Mouse (Mus musculus): ENCODE results near the gene Zdhhc21. TPM values are rescaled to one million over a fixed set of nuclear protein-coding genes. Genes with fewer than 3 reads are reported as not detected.

The Zdhhc21 gene
- polyA plus RNA-seq, 1 experiment from 2014 or later, result 11.5 TPM

DNA sequence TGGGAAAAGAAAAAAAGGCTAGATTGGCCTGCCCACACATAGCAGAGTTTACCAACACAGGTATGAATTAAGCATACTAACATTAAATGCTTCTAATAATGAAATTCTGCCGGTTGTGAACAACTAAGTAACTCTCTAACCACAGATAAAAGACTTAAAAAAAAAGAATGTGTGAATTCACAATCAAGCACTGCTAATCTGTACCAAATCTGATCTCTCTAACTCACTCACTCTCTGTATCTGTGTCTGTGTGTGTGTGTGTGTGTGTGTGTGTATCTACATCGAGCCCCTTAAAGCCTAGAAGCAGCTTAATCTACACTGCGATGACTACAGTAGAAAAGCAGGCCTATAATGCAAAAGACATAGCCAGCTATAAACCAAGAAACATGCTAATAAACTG lies 2.8 kb downstream of the Zdhhc21 start:
- H3K36me3 ChIP-seq (ENCODE audit: control insufficient read depth, insufficient read depth, low read length), result no peaks in the 10 kb centered on the region
- H3K4me1 ChIP-seq (ENCODE audit: control insufficient read depth, insufficient read depth, low read length), result peaks cover 6% of the 10 kb centered on the region
- 90% methylated on average over 3 of the region's 3 CpGs for WGBS
- no peaks in the 10 kb centered on the region for H3K9me3 ChIP-seq (ENCODE audit: control insufficient read depth, low read length)
- no peak overlapping the region for H3K9ac ChIP-seq (ENCODE audit: low read length)
- no peak overlapping the region for H3K4me2 ChIP-seq
- no peak overlapping the region for H3K4me3 ChIP-seq (ENCODE audit: low read depth, low read length)
- no peaks in the 10 kb centered on the region for H3K27me3 ChIP-seq (ENCODE audit: control insufficient read depth, insufficient read depth, low read length)
- no peak overlapping the region for H3K27ac ChIP-seq (ENCODE audit: low read depth, low read length)
- ATAC-seq (ENCODE audit: low FRiP score) (no peak), DNase-seq (ENCODE audit: low spot score, missing footprints) (peak; percentile 76)

GRCm38 (mm10) chr4:82853809-82854208 lies 5.9 kb downstream of the Zdhhc21 start:
- Histone ChIP-seq H3K27me3 (ENCODE audit: control insufficient read depth, insufficient read depth, low read length) (no peaks in the 10 kb centered on the region), H3K36me3 (ENCODE audit: control insufficient read depth, insufficient read depth, low read length) (no peaks in the 10 kb centered on the region), H3K27ac (ENCODE audit: low read depth, low read length) (no peak overlapping the region), H3K4me1 (ENCODE audit: control insufficient read depth, insufficient read depth, low read length) (peaks cover 6% of the 10 kb centered on the region), H3K4me2 (no peak overlapping the region), H3K9ac (ENCODE audit: low read length) (no peak overlapping the region), H3K4me3 (ENCODE audit: low read depth, low read length) (no peak overlapping the region), H3K9me3 (ENCODE audit: control insufficient read depth, low read length) (no peaks in the 10 kb centered on the region)
- DNase-seq (ENCODE audit: low spot score, missing footprints) (peak; percentile 39), ATAC-seq (ENCODE audit: low FRiP score) (no peak)
- 86% methylated on average over 2 of the region's 2 CpGs for WGBS

DNA sequence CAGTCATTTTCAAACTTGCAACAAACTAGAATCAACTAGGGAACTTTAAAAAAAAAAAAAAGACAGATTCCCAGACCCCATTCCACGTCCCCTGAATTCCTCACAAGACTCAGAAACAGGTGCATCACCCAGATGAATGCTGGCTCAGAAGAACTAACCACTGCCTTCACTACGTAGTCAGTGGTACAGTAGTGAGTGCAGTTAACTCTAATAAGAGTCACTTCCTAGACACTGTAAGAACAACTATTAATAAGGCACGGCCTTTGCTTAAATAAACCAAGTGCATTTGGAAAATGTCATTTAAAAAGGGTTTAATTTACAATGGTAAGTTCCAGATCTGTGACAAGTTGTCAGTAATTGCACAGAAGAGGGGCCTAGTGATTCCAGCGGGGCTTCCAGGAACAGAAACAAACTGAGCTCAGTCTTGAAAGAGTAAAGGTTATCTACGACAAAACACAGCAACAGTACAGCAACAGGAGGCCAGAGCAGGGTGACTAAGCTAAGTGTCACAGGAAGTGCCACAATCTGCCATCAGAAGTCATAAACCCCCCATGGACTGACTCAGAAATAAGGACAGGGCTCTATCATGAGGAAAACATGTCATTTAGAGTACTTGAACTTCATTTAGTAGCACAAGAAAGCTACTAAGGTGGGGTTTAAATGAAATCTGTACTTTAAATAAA lies 11.1 kb downstream of the Zdhhc21 start:
- no peaks in the 10 kb centered on the region for H3K27me3 ChIP-seq (ENCODE audit: control insufficient read depth, insufficient read depth, low read length)
- H3K4me3 ChIP-seq (ENCODE audit: low read depth, low read length), result no peak overlapping the region
- H3K36me3 ChIP-seq (ENCODE audit: control insufficient read depth, insufficient read depth, low read length), result peaks cover 3% of the 10 kb centered on the region; the same call in 1 of the 2 replicates
- DNase-seq (ENCODE audit: low spot score, missing footprints) (no peak), ATAC-seq (ENCODE audit: low FRiP score) (no peak)
- no peak overlapping the region for H3K27ac ChIP-seq (ENCODE audit: low read depth, low read length)
- H3K4me1 ChIP-seq (ENCODE audit: control insufficient read depth, insufficient read depth, low read length), result no peaks in the 10 kb centered on the region; the same call in 1 of the 2 replicates
- no peak overlapping the region for H3K9ac ChIP-seq (ENCODE audit: low read length)
- no peak overlapping the region for H3K4me2 ChIP-seq
- H3K9me3 ChIP-seq (ENCODE audit: control insufficient read depth, low read length), result no peaks in the 10 kb centered on the region
- WGBS, result 49% methylated on average over 5 of the region's 5 CpGs

DNA sequence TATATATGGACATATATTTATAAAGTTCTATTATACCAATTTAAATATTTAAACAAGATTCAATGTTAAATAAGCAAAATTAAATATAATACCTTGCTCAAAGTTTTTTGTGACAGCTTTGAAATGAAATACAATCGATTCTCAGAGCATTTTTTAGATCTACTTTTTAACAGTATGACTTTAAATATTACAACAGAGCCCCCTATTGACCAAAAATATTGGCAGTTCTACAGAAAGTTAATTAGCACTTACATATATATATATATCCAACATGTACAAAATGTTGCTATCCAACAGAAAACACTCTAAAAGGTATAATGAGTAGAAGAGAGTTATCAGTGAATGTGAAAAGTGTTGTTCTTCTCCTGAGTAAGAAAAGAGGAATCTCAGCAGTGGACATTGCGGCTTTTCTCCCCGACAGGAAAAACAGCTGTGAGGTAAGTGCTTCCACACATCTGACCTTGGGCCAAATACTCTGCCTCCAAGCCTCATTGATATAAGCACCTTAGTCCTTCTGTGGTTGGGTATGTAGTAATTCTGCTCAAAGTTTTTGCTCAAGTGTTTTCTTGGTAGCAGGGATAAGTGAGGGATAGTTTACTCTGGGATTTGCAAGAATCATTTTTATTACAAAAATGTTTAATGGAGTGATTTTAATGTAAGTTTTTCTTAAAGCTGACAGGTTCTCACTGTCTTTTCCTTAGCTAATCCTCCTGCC lies 22.1 kb downstream of the Zdhhc21 start:
- H3K9ac ChIP-seq (ENCODE audit: low read length), result no peak overlapping the region
- H3K9me3 ChIP-seq (ENCODE audit: control insufficient read depth, low read length), result no peaks in the 10 kb centered on the region
- 84% methylated on average over 3 of the region's 3 CpGs for WGBS
- no peaks in the 10 kb centered on the region; the same call in 1 of the 2 replicates for H3K36me3 ChIP-seq (ENCODE audit: control insufficient read depth, insufficient read depth, low read length)
- no peak overlapping the region for H3K27ac ChIP-seq (ENCODE audit: low read depth, low read length)
- DNase-seq (ENCODE audit: low spot score, missing footprints) (peak; percentile 69), ATAC-seq (ENCODE audit: low FRiP score) (no peak)
- no peaks in the 10 kb centered on the region for H3K4me1 ChIP-seq (ENCODE audit: control insufficient read depth, insufficient read depth, low read length)
- H3K4me3 ChIP-seq (ENCODE audit: low read depth, low read length), result no peak overlapping the region
- no peak overlapping the region for H3K4me2 ChIP-seq
- H3K27me3 ChIP-seq (ENCODE audit: control insufficient read depth, insufficient read depth, low read length), result no peaks in the 10 kb centered on the region

GRCm38 (mm10) chr4:82831155-82831554 lies 28.6 kb downstream of the Zdhhc21 start:
- Histone ChIP-seq H3K27ac (ENCODE audit: low read depth, low read length) (no peak overlapping the region), H3K4me1 (ENCODE audit: control insufficient read depth, insufficient read depth, low read length) (no peaks in the 10 kb centered on the region), H3K4me3 (ENCODE audit: low read depth, low read length) (no peak overlapping the region), H3K9ac (ENCODE audit: low read length) (no peak overlapping the region), H3K4me2 (no peak overlapping the region), H3K27me3 (ENCODE audit: control insufficient read depth, insufficient read depth, low read length) (no peaks in the 10 kb centered on the region), H3K9me3 (ENCODE audit: control insufficient read depth, low read length) (no peaks in the 10 kb centered on the region), H3K36me3 (ENCODE audit: control insufficient read depth, insufficient read depth, low read length) (no peaks in the 10 kb centered on the region)
- WGBS, result 95% methylated on average over 2 of the region's 2 CpGs
- DNase-seq (ENCODE audit: low spot score, missing footprints) (no peak), ATAC-seq (ENCODE audit: low FRiP score) (no peak)

DNA sequence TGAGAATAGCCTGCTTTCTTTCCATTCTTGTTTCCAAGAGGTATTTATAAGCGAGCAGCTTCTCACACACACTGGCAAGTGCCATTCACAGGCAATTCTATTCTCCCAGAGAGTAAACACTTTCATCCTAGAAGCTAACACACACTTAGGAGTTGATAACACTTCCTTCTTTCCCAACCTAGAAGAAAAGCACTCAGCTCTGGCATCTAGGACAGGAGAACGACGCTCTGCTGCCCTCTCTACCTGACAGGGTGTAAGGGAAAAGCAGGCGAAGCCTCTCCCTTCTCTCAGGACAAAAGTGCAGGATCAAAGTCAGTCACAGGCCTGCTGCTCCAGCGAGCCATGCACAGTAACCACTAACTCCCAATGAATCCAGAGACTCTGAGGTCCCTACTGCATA lies 30.3 kb downstream of the Zdhhc21 start:
- Histone ChIP-seq H3K9ac (ENCODE audit: low read length) (no peak overlapping the region), H3K4me2 (no peak overlapping the region), H3K4me3 (ENCODE audit: low read depth, low read length) (no peak overlapping the region), H3K27ac (ENCODE audit: low read depth, low read length) (no peak overlapping the region), H3K4me1 (ENCODE audit: control insufficient read depth, insufficient read depth, low read length) (no peaks in the 10 kb centered on the region), H3K9me3 (ENCODE audit: control insufficient read depth, low read length) (no peaks in the 10 kb centered on the region), H3K27me3 (ENCODE audit: control insufficient read depth, insufficient read depth, low read length) (no peaks in the 10 kb centered on the region), H3K36me3 (ENCODE audit: control insufficient read depth, insufficient read depth, low read length) (no peaks in the 10 kb centered on the region)
- WGBS, result 56% methylated on average over 5 of the region's 5 CpGs
- ATAC-seq (ENCODE audit: low FRiP score), result no peak
- DNase-seq (ENCODE audit: low spot score, missing footprints), result no peak

- ATAC-seq (ENCODE audit: low FRiP score) (no peak), DNase-seq (ENCODE audit: low spot score, missing footprints) (no peak)
- H3K27ac ChIP-seq (ENCODE audit: low read depth, low read length), result no peak overlapping the region
- H3K9ac ChIP-seq (ENCODE audit: low read length), result no peak overlapping the region
- no peak overlapping the region for H3K4me2 ChIP-seq
- H3K9me3 ChIP-seq (ENCODE audit: control insufficient read depth, low read length), result no peaks in the 10 kb centered on the region
- H3K4me3 ChIP-seq (ENCODE audit: low read depth, low read length), result no peak overlapping the region
- H3K36me3 ChIP-seq (ENCODE audit: control insufficient read depth, insufficient read depth, low read length), result no peaks in the 10 kb centered on the region
- H3K27me3 ChIP-seq (ENCODE audit: control insufficient read depth, insufficient read depth, low read length), result no peaks in the 10 kb centered on the region
- WGBS, result 84% methylated on average over 2 of the region's 2 CpGs
- H3K4me1 ChIP-seq (ENCODE audit: control insufficient read depth, insufficient read depth, low read length), result no peaks in the 10 kb centered on the region
These were observed 32.8 kb downstream of the Zdhhc21 start for GRCm38 (mm10) chr4:82827001-82827400.

DNA sequence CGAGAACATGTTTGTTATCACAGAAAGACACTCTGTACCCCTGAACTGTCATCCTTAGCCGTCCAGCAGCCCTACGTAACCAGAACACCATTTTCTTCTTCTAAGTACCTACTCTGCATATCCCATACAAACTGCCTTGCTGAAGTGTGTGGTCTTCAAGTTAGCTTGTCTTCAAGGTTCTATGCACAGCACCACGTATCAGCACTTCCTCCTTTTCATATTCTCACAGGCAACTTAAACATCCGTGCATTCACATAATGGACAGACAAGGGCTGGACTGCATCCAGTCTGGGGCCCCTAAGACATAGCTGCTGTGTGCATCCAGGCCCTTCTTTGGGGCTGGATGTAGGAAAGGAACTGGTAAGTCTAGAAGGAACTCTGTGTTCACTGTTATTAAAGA lies 41.9 kb downstream of the Zdhhc21 start:
- ATAC-seq (ENCODE audit: low FRiP score) (no peak), DNase-seq (ENCODE audit: low spot score, missing footprints) (no peak)
- Histone ChIP-seq H3K36me3 (ENCODE audit: control insufficient read depth, insufficient read depth, low read length) (no peaks in the 10 kb centered on the region), H3K4me3 (ENCODE audit: low read depth, low read length) (no peak overlapping the region), H3K27ac (ENCODE audit: low read depth, low read length) (no peak overlapping the region), H3K27me3 (ENCODE audit: control insufficient read depth, insufficient read depth, low read length) (no peaks in the 10 kb centered on the region), H3K9ac (ENCODE audit: low read length) (no peak overlapping the region), H3K9me3 (ENCODE audit: control insufficient read depth, low read length) (no peaks in the 10 kb centered on the region), H3K4me2 (no peak overlapping the region), H3K4me1 (ENCODE audit: control insufficient read depth, insufficient read depth, low read length) (no peaks in the 10 kb centered on the region)
- WGBS, result 90% methylated on average over 5 of the region's 5 CpGs

GRCm38 (mm10) chr4:82816351-82816750 lies 43.4 kb downstream of the Zdhhc21 start:
- DNase-seq (ENCODE audit: low spot score, missing footprints) (no peak), ATAC-seq (ENCODE audit: low FRiP score) (no peak)
- 84% methylated on average over 8 of the region's 8 CpGs for WGBS
- Histone ChIP-seq H3K9ac (ENCODE audit: low read length) (no peak overlapping the region), H3K4me1 (ENCODE audit: control insufficient read depth, insufficient read depth, low read length) (no peaks in the 10 kb centered on the region), H3K27ac (ENCODE audit: low read depth, low read length) (no peak overlapping the region), H3K4me2 (no peak overlapping the region), H3K9me3 (ENCODE audit: control insufficient read depth, low read length) (no peaks in the 10 kb centered on the region), H3K27me3 (ENCODE audit: control insufficient read depth, insufficient read depth, low read length) (no peaks in the 10 kb centered on the region), H3K36me3 (ENCODE audit: control insufficient read depth, insufficient read depth, low read length) (no peaks in the 10 kb centered on the region), H3K4me3 (ENCODE audit: low read depth, low read length) (no peak overlapping the region)

All from midbrain, embryonic 11.5 days (tissue).